Mouse (Mus musculus): ENCODE measurements around the gene Cyba. TPM values are rescaled to one million over a fixed set of nuclear protein-coding genes. Genes with fewer than 3 reads are reported as not detected.
A peak's percentile ranks its signal among the peaks of the same experiment; 100 is the strongest.

Gene Cyba
- polyA plus RNA-seq, 1 experiment from 2014 or later: 176 TPM

- Histone ChIP-seq H3K4me3 (peak overlapping the region; percentile 69; the same call in 1 of the 2 replicates), H3K27ac (peak overlapping the region; percentile 81), H3K9me3 (replicated peaks) (no peaks in the 10 kb centered on the region), H3K4me2 (peak overlapping the region; percentile 96), H3K9ac (peak overlapping the region; percentile 78; the same call in 1 of the 2 replicates), H3K27me3 (no peaks in the 10 kb centered on the region), H3K4me1 (replicated peaks) (peaks cover 27% of the 10 kb centered on the region), H3K36me3 (peaks cover 14% of the 10 kb centered on the region; the same call in 1 of the 2 replicates)
- 61% methylated on average over 11 of the region's 11 CpGs for WGBS
- peak; percentile 39 for ATAC-seq (replicated peaks; ENCODE audit: insufficient number of reproducible peaks, insufficient read depth, low FRiP score, low read depth)
Observed at GRCm38 (mm10) chr8:122433269-122433905, 657 bp upstream of the Cyba start.

- no peak for ATAC-seq (replicated peaks; ENCODE audit: insufficient number of reproducible peaks, insufficient read depth, low FRiP score, low read depth)
- Histone ChIP-seq H3K4me1 (replicated peaks) (peaks cover 23% of the 10 kb centered on the region), H3K36me3 (peaks cover 14% of the 10 kb centered on the region; the same call in 1 of the 2 replicates), H3K4me3 (peak overlapping the region; percentile 69), H3K27me3 (no peaks in the 10 kb centered on the region), H3K27ac (peak overlapping the region; percentile 81), H3K4me2 (peak overlapping the region; percentile 96), H3K9me3 (replicated peaks) (no peaks in the 10 kb centered on the region), H3K9ac (peak overlapping the region; percentile 78)
- 24% methylated on average over 18 of the region's 18 CpGs for WGBS
Observed at GRCm38 (mm10) chr8:122431694-122432442, 862 bp downstream of the Cyba start.

- Histone ChIP-seq H3K9me3 (replicated peaks) (no peaks in the 10 kb centered on the region), H3K4me3 (no peak overlapping the region), H3K4me1 (replicated peaks) (peaks cover 23% of the 10 kb centered on the region), H3K27me3 (no peaks in the 10 kb centered on the region), H3K9ac (no peak overlapping the region), H3K4me2 (no peak overlapping the region), H3K27ac (no peak overlapping the region), H3K36me3 (peaks cover 8% of the 10 kb centered on the region; the same call in 1 of the 2 replicates)
- 75% methylated on average over 3 of the region's 3 CpGs for WGBS
- no peak for ATAC-seq (replicated peaks; ENCODE audit: insufficient number of reproducible peaks, insufficient read depth, low FRiP score, low read depth)
Observed at GRCm38 (mm10) chr8:122430646-122431045, 2.1 kb downstream of the Cyba start.

GRCm38 (mm10) chr8:122430058-122430636, 2.6 kb downstream of the Cyba start:
- Histone ChIP-seq H3K9me3 (replicated peaks) (no peaks in the 10 kb centered on the region), H3K27me3 (no peaks in the 10 kb centered on the region)
- 71% methylated on average over 10 of the region's 10 CpGs for WGBS

GRCm38 (mm10) chr8:122428163-122428562, 4.6 kb downstream of the Cyba start:
- H3K27me3 ChIP-seq: no peaks in the 10 kb centered on the region
- 0 out of 2 replicates have a peak, but pooled peaks cover 3% of the 10 kb centered on the region for H3K36me3 ChIP-seq
- H3K4me3 ChIP-seq: no peak overlapping the region
- no peak overlapping the region for H3K9ac ChIP-seq
- H3K4me1 ChIP-seq (replicated peaks): peaks cover 33% of the 10 kb centered on the region
- no peak overlapping the region for H3K27ac ChIP-seq
- no peak for ATAC-seq (replicated peaks; ENCODE audit: insufficient number of reproducible peaks, insufficient read depth, low FRiP score, low read depth)
- no peak overlapping the region for H3K4me2 ChIP-seq
- no peaks in the 10 kb centered on the region for H3K9me3 ChIP-seq (replicated peaks)
- 89% methylated on average over 9 of the region's 9 CpGs for WGBS

More at GRCm38 (mm10) chr8:122430058-122430636, 2.6 kb downstream of the Cyba start:
- H3K4me1 ChIP-seq (replicated peaks): peaks cover 23% of the 10 kb centered on the region
- H3K4me3 ChIP-seq: no peak overlapping the region
- no peak overlapping the region for H3K9ac ChIP-seq
- no peak overlapping the region for H3K27ac ChIP-seq
- H3K36me3 ChIP-seq: peaks cover 3% of the 10 kb centered on the region; the same call in 1 of the 2 replicates
- no peak overlapping the region for H3K4me2 ChIP-seq
- ATAC-seq (replicated peaks; ENCODE audit: insufficient number of reproducible peaks, insufficient read depth, low FRiP score, low read depth): no peak

- peaks cover 29% of the 10 kb centered on the region for H3K4me1 ChIP-seq (replicated peaks)
- H3K9ac ChIP-seq: no peak overlapping the region
- no peak overlapping the region for H3K4me3 ChIP-seq
- 0 out of 2 replicates have a peak, but pooled peaks cover 3% of the 10 kb centered on the region for H3K36me3 ChIP-seq
- H3K9me3 ChIP-seq (replicated peaks): no peaks in the 10 kb centered on the region
- WGBS: 91% methylated on average over 7 of the region's 7 CpGs
- no peak for ATAC-seq (replicated peaks; ENCODE audit: insufficient number of reproducible peaks, insufficient read depth, low FRiP score, low read depth)
- H3K4me2 ChIP-seq: no peak overlapping the region
- no peaks in the 10 kb centered on the region for H3K27me3 ChIP-seq
- H3K27ac ChIP-seq: no peak overlapping the region
Observed at GRCm38 (mm10) chr8:122427607-122428006, 5.1 kb downstream of the Cyba start.

- Histone ChIP-seq H3K36me3 (0 out of 2 replicates have a peak, but pooled peaks cover 3% of the 10 kb centered on the region), H3K27ac (no peak overlapping the region), H3K9me3 (replicated peaks) (no peaks in the 10 kb centered on the region), H3K4me2 (no peak overlapping the region), H3K4me3 (no peak overlapping the region), H3K9ac (no peak overlapping the region), H3K27me3 (no peaks in the 10 kb centered on the region), H3K4me1 (replicated peaks) (peaks cover 15% of the 10 kb centered on the region)
- ATAC-seq (replicated peaks; ENCODE audit: insufficient number of reproducible peaks, insufficient read depth, low FRiP score, low read depth): no peak
- 60% methylated on average over 9 of the region's 9 CpGs for WGBS
Observed at GRCm38 (mm10) chr8:122426145-122426544, 6.6 kb downstream of the Cyba start.

- Histone ChIP-seq H3K9ac (peak overlapping the region; percentile 1; the same call in 1 of the 2 replicates), H3K27me3 (no peaks in the 10 kb centered on the region), H3K4me2 (no peak overlapping the region), H3K9me3 (replicated peaks) (no peaks in the 10 kb centered on the region), H3K27ac (peak overlapping the region; percentile 1; the same call in 1 of the 2 replicates), H3K36me3 (0 out of 2 replicates have a peak, but pooled peaks cover 3% of the 10 kb centered on the region), H3K4me1 (replicated peaks) (peaks cover 23% of the 10 kb centered on the region), H3K4me3 (no peak overlapping the region)
- WGBS: 29% methylated on average over 5 of the region's 5 CpGs
- ATAC-seq (replicated peaks; ENCODE audit: insufficient number of reproducible peaks, insufficient read depth, low FRiP score, low read depth): peak; percentile 34; the same call in 1 of the 2 replicates
Observed at GRCm38 (mm10) chr8:122423659-122424058, 9.1 kb downstream of the Cyba start.

GRCm38 (mm10) chr8:122423217-122423616, 9.5 kb downstream of the Cyba start:
- Histone ChIP-seq H3K36me3 (peaks cover 5% of the 10 kb centered on the region), H3K9ac (no peak overlapping the region), H3K4me1 (replicated peaks) (peaks cover 23% of the 10 kb centered on the region), H3K4me3 (no peak overlapping the region), H3K27me3 (no peaks in the 10 kb centered on the region), H3K27ac (no peak overlapping the region), H3K9me3 (replicated peaks) (no peaks in the 10 kb centered on the region), H3K4me2 (no peak overlapping the region)
- ATAC-seq (replicated peaks; ENCODE audit: insufficient number of reproducible peaks, insufficient read depth, low FRiP score, low read depth): no peak
- WGBS: 83% methylated on average over 24 of the region's 24 CpGs

GRCm38 (mm10) chr8:122421376-122422070, 11.2 kb downstream of the Cyba start, which contains the start of gene Il17c:
Gene Il17c (plus strand): TSS chr8:122422020.
- no peak within 1 kb of the TSS for H3K27ac ChIP-seq
- peaks cover 23% of the 10 kb centered on the region for H3K4me1 ChIP-seq (replicated peaks)
- H3K9me3 ChIP-seq (replicated peaks): no peaks in the 10 kb centered on the region
- no peak within 1 kb of the TSS for H3K9ac ChIP-seq
- no peak within 1 kb of the TSS for H3K4me2 ChIP-seq
- no peaks in the 10 kb centered on the region for H3K27me3 ChIP-seq
- 75% methylated on average over 14 of the region's 14 CpGs for WGBS
- ATAC-seq (replicated peaks; ENCODE audit: insufficient number of reproducible peaks, insufficient read depth, low FRiP score, low read depth): no peak
- no peak within 1 kb of the TSS for H3K4me3 ChIP-seq
- H3K36me3 ChIP-seq: peaks cover 21% of the 10 kb centered on the region
